Mouse (Mus musculus) regulatory T cell (primary cell): ENCODE data around the gene Spag9.

ENCODE experiments used
- in situ Hi-C: fragments of 300-600 bp; cut with MboI, MseI; formaldehyde crosslinking; loops from one replicate; pipeline ENCODE4 v1.15.1; 2025; ENCODE audit warnings: high pct_unique_total_duplicates

Gene Spag9

GRCm38 (mm10) chr11:94130118-94131095, 134.5 kb downstream of the Spag9 start:
- in situ Hi-C loops: loop anchor here (5.0 kb wide), 1 partner anchor 92 kb away; no protein-coding TSS in a partner anchor

GRCm38 (mm10) chr11:94133344-94133955, 137.6 kb downstream of the Spag9 start:
- in situ Hi-C loops: loop anchor here (5.0 kb wide), 1 partner anchor 89 kb away; no protein-coding TSS in a partner anchor

GRCm38 (mm10) chr11:94134076-94134838, 138.4 kb downstream of the Spag9 start:
- in situ Hi-C loops: loop anchor here (5.0 kb wide), 1 partner anchor 88 kb away; no protein-coding TSS in a partner anchor

GRCm38 (mm10) chr11:94135581-94136001, 139.7 kb downstream of the Spag9 start:
- in situ Hi-C loops: loop anchor here (5.0 kb wide), 2 partner anchors 137 to 342 kb away; no protein-coding TSS in a partner anchor

- in situ Hi-C loops: loop anchor here (5.0 kb wide), 2 partner anchors 136 to 341 kb away; no protein-coding TSS in a partner anchor
These were observed 140.8 kb downstream of the Spag9 start for GRCm38 (mm10) chr11:94136656-94137055.

GRCm38 (mm10) chr11:94137326-94138061, 141.6 kb downstream of the Spag9 start:
- in situ Hi-C loops: loop anchor here (5.0 kb wide), 2 partner anchors 135 to 340 kb away; no protein-coding TSS in a partner anchor

GRCm38 (mm10) chr11:94138411-94139231, 142.7 kb downstream of the Spag9 start:
- in situ Hi-C loops: loop anchor here (5.0 kb wide), 2 partner anchors 134 to 339 kb away; no protein-coding TSS in a partner anchor

GRCm38 (mm10) chr11:94139232-94139620, 143.3 kb downstream of the Spag9 start:
- in situ Hi-C loops: loop anchor here (5.0 kb wide), 2 partner anchors 133 to 338 kb away; no protein-coding TSS in a partner anchor

GRCm38 (mm10) chr11:94140540-94140939, 144.6 kb downstream of the Spag9 start:
- in situ Hi-C loops: no loop called here

- in situ Hi-C loops: no loop called here
These were observed 145.7 kb downstream of the Spag9 start for GRCm38 (mm10) chr11:94141564-94141963.

GRCm38 (mm10) chr11:94143336-94143735, 147.4 kb downstream of the Spag9 start:
- in situ Hi-C loops: no loop called here

GRCm38 (mm10) chr11:94144771-94145539, 149.1 kb downstream of the Spag9 start:
- in situ Hi-C loops: no loop called here

GRCm38 (mm10) chr11:94146049-94146605, 150.2 kb downstream of the Spag9 start:
- in situ Hi-C loops: no loop called here

- in situ Hi-C loops: no loop called here
These were observed 151.0 kb downstream of the Spag9 start for GRCm38 (mm10) chr11:94146733-94147485.

- in situ Hi-C loops: no loop called here
These were observed 152.3 kb downstream of the Spag9 start for GRCm38 (mm10) chr11:94148105-94148696.

- in situ Hi-C loops: no loop called here
These were observed 153.1 kb downstream of the Spag9 start for GRCm38 (mm10) chr11:94148931-94149491.
